Mouse (Mus musculus) stomach, postnatal 0 days (tissue): ENCODE data around the gene Kncn. TPM values are rescaled to one million over a fixed set of nuclear protein-coding genes. Genes with fewer than 3 reads are reported as not detected.

ENCODE experiments used
- ATAC-seq: fragments of 200-750 bp; cut with Nextera tagmentation; 2 replicates; pipeline ENCODE4 v1.8.0; 2017; ENCODE audit not compliant: low FRiP score, low TSS enrichment
- DNase-seq: peaks from one replicate; pipeline ENCODE4 v3.0.0-alpha.2; 2016; ENCODE audit warnings: low spot score
- H3K27ac ChIP-seq: fragments of 300-500 bp; sonication (generic); replicated peaks from 2 replicates; pipeline ENCODE4 v1.5.1; 2014; ENCODE audit warnings: mild to moderate bottlenecking, control low read depth
- H3K27me3 ChIP-seq: fragments of 300-500 bp; sonication (generic); 2 replicates; pipeline ENCODE4 v1.6.1; 2014; ENCODE audit warnings: low read length; ENCODE audit not compliant: control insufficient read depth, insufficient read depth
- H3K36me3 ChIP-seq: fragments of 300-500 bp; sonication (generic); 2 replicates; pipeline ENCODE4 v1.6.1; 2014; ENCODE audit warnings: low read length, mixed read lengths; ENCODE audit not compliant: control insufficient read depth, insufficient read depth
- H3K4me1 ChIP-seq: fragments of 300-500 bp; sonication (generic); replicated peaks from 2 replicates; pipeline ENCODE4 v1.6.1; 2014; ENCODE audit warnings: antibody characterized with exemption; ENCODE audit not compliant: control insufficient read depth, insufficient read depth
- H3K4me2 ChIP-seq: fragments of 300-500 bp; sonication (generic); replicated peaks from 2 replicates; pipeline ENCODE4 v1.6.1; 2014; ENCODE audit warnings: low read depth, mild to moderate bottlenecking, control low read depth, moderate library complexity
- H3K4me3 ChIP-seq: fragments of 300-500 bp; sonication (generic); 2 replicates; pipeline ENCODE4 v1.5.1; 2014; ENCODE audit warnings: low read depth, low read length, control low read depth
- H3K9ac ChIP-seq: fragments of 300-500 bp; sonication (generic); 2 replicates; pipeline ENCODE4 v1.6.1; 2014; ENCODE audit warnings: mild to moderate bottlenecking, low read length, control low read depth, mixed read lengths
- H3K9me3 ChIP-seq: fragments of 300-500 bp; sonication (generic); 2 replicates; pipeline ENCODE4 v1.6.1; 2016; ENCODE audit warnings: low read length; ENCODE audit not compliant: control insufficient read depth
- CTCF ChIP-seq: IDR thresholded peaks from 2 replicates; pipeline ENCODE4 v1.5.1; 2016; ENCODE audit warnings: antibody characterized with exemption, low read depth, mild to moderate bottlenecking, moderate library complexity
- EP300 ChIP-seq: optimal IDR thresholded peaks from 2 replicates; pipeline ENCODE3; 2016; ENCODE audit warnings: antibody characterized with exemption
- WGBS: fragments of 180-500 bp; shearing (Covaris S2); extraction: QIAGEN DNeasy Blood & Tissue Kit; methylation state at CpG from one replicate; pipeline ENCODE4 v1.1.7; 2014; 5-methylcytosine and 5-hydroxymethylcytosine counted together
- polyA plus RNA-seq: library from polyadenylated mRNA; unstranded; fragments of >200 nt; fragmentation: Nextera tagmentation; extraction: Ambion mirVana; gene quantifications from 2 replicates; pipeline ENCODE4 v1.2.1, GENCODE M21; 2015

Kncn gene
- polyA plus RNA-seq, 1 experiment from 2014 or later: not detected

- no peak for ATAC-seq
- DNase-seq: no peak
- no peak overlapping the region for H3K27ac ChIP-seq
- H3K4me1 ChIP-seq: no peaks in the 10 kb centered on the region
- no peaks in the 10 kb centered on the region for H3K9me3 ChIP-seq
- H3K4me3 ChIP-seq: no peak overlapping the region
- H3K36me3 ChIP-seq: no peaks in the 10 kb centered on the region; the same call in 1 of the 2 replicates
- TF ChIP-seq EP300 (no peak), CTCF (no peak)
- no peak overlapping the region for H3K9ac ChIP-seq
- H3K4me2 ChIP-seq: no peak overlapping the region
- 45% methylated on average over 4 of the region's 4 CpGs for WGBS
- H3K27me3 ChIP-seq: no peaks in the 10 kb centered on the region
These were observed 2.0 kb upstream of the Kncn start for GRCm38 (mm10) chr4:115882195-115882594.

DNA sequence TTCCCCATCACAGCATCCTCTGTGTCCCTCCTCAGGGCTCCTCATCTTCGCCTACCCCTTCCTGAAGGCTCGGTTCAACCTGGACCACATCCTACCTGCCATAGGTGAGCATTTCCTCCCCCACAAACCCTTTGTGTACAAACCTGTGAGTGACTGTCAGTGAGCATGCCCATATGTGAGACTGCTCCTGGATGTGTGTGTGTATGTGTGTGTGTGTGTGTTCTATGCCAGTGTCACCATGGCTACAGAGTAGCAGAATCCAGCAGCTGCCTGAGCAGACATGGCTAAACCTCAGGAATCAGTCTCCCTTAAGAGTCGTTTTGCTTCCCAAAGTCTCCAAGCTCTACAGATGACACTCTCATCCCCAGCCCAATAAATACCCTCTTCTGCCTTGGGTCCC lies 1.6 kb downstream of the Kncn start:
- Histone ChIP-seq H3K27ac (no peak overlapping the region), H3K9me3 (no peaks in the 10 kb centered on the region), H3K4me2 (no peak overlapping the region), H3K9ac (no peak overlapping the region), H3K4me3 (no peak overlapping the region), H3K4me1 (no peaks in the 10 kb centered on the region), H3K36me3 (no peaks in the 10 kb centered on the region), H3K27me3 (no peaks in the 10 kb centered on the region; the same call in 1 of the 2 replicates)
- ATAC-seq: no peak
- DNase-seq: no peak
- WGBS: 74% methylated on average over 3 of the region's 3 CpGs
- TF ChIP-seq CTCF (no peak), EP300 (no peak)

DNA sequence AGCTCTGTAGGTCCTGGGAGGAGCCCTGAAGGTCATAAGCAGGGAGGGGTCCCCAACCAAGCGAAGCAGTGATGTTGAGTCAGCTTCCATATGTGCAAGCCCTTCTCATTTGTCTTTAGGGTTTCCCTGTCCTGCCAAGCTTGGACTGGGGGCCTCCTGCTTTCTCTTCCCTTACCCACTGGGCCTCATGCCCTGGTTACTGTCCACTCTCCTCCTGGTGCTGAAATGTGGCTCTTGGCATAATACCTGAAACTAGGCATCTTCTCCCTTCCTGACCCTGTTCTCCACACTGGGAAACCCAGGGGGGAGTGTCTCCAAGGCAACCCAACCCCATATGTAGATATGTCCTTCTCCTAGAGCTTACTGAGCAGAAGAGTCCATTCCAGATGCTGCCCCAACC lies 2.7 kb downstream of the Kncn start:
- ATAC-seq: no peak
- 62% methylated on average over 1 of the region's 1 CpGs for WGBS
- peak; percentile 38 for DNase-seq

GRCm38 (mm10) chr4:115890066-115890465 lies 5.9 kb downstream of the Kncn start:
- 0 out of 2 replicates have a peak overlapping the region, but pooled peaks have one; percentile 31 for H3K9ac ChIP-seq
- no peaks in the 10 kb centered on the region for H3K9me3 ChIP-seq
- DNase-seq: no peak
- WGBS: 15% methylated on average over 6 of the region's 6 CpGs
- no peak for ATAC-seq
- no peaks in the 10 kb centered on the region; the same call in 1 of the 2 replicates for H3K27me3 ChIP-seq
- no peaks in the 10 kb centered on the region for H3K36me3 ChIP-seq
- H3K4me3 ChIP-seq: peak overlapping the region; percentile 25
- no peak overlapping the region for H3K27ac ChIP-seq
- H3K4me2 ChIP-seq: peak overlapping the region; percentile 47
- H3K4me1 ChIP-seq: no peaks in the 10 kb centered on the region
- TF ChIP-seq CTCF: no peak
- TF ChIP-seq EP300: no peak

More for the DNA sequence above, 2.7 kb downstream of the Kncn start:
- Histone ChIP-seq H3K27ac (no peak overlapping the region), H3K27me3 (no peaks in the 10 kb centered on the region; the same call in 1 of the 2 replicates), H3K4me1 (no peaks in the 10 kb centered on the region), H3K36me3 (no peaks in the 10 kb centered on the region), H3K4me3 (no peak overlapping the region), H3K4me2 (no peak overlapping the region), H3K9ac (no peak overlapping the region), H3K9me3 (no peaks in the 10 kb centered on the region)
- TF ChIP-seq EP300 (no peak), CTCF (no peak)

DNA sequence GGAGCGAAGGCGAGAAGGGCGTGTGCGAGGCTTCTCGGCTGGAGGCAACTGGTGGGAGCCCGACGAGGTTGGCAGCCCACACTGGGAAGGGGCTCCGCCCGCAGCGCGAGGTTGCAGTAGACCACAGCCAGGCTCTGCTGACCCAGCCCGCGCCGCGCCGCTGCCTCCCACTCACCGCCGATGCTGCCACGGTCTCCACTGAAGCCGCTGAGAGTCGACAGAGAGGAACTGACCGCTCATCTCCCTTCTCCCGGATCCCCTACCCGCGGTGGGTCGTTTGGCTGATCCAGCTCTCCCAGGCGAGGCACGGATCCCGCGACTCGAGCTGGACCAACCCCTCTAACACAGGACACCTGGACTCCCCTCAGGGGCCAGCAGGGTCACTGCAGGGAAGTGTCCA lies 6.4 kb downstream of the Kncn start, which contains the start of gene 6430628N08Rik:
Gene 6430628N08Rik, plus strand, starts transcription at position 113 of the 400 bp plus-strand sequence.
- 0 out of 2 replicates have a peak within 1 kb of the TSS, but pooled peaks have one; percentile 31 for H3K9ac ChIP-seq
- H3K4me2 ChIP-seq: peak within 1 kb of the TSS; percentile 47
- no peaks in the 10 kb centered on the region; the same call in 1 of the 2 replicates for H3K27me3 ChIP-seq
- ATAC-seq: no peak
- peak within 1 kb of the TSS; percentile 25 for H3K4me3 ChIP-seq
- DNase-seq: no peak
- under 1% methylated on average over 29 of the region's 31 CpGs for WGBS
- no peaks in the 10 kb centered on the region for H3K36me3 ChIP-seq
- H3K27ac ChIP-seq: no peak within 1 kb of the TSS
- H3K4me1 ChIP-seq: no peaks in the 10 kb centered on the region
- H3K9me3 ChIP-seq: no peaks in the 10 kb centered on the region
- no peak for TF ChIP-seq EP300
- TF ChIP-seq CTCF: no peak

DNA sequence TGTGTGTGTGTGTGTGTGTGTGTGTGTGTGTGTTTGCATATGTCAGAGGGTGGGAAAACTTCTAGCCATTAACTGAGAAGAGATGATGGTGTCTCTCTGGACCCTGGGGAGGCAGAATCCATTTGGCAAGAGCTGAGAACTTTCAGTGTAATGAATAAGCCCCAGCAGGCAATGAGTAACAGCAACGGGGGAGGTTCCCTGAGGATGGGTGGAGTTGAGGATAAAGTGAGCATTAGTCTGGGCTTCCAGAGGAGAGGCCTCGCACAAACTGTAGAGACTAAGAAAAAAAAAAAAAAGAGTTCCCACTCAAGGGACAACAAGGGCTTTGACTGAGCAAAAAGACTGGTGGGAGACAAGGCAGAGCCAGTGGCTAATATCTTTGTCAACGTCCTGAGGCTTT lies 10.1 kb downstream of the Kncn start:
- DNase-seq: no peak

More for the DNA sequence above, 10.1 kb downstream of the Kncn start:
- ATAC-seq: no peak
- Histone ChIP-seq H3K9ac (no peak overlapping the region), H3K36me3 (no peaks in the 10 kb centered on the region), H3K9me3 (no peaks in the 10 kb centered on the region), H3K4me1 (no peaks in the 10 kb centered on the region), H3K4me3 (no peak overlapping the region), H3K27ac (no peak overlapping the region), H3K27me3 (peaks cover 6% of the 10 kb centered on the region; the same call in 1 of the 2 replicates), H3K4me2 (no peak overlapping the region)
- WGBS: 8% methylated on average over 3 of the region's 3 CpGs
- no peak for TF ChIP-seq EP300
- TF ChIP-seq CTCF: no peak
